Mouse (Mus musculus) thymus, postnatal 36 days (tissue): ENCODE results near the gene Dagla.

ENCODE experiments used
- DNase-seq, 2 experiments: peaks; one replicate each; pipeline ENCODE4 v3.0.0; 2022; ENCODE audit warnings: mixed read lengths in 2 of 2

Gene Dagla

DNA sequence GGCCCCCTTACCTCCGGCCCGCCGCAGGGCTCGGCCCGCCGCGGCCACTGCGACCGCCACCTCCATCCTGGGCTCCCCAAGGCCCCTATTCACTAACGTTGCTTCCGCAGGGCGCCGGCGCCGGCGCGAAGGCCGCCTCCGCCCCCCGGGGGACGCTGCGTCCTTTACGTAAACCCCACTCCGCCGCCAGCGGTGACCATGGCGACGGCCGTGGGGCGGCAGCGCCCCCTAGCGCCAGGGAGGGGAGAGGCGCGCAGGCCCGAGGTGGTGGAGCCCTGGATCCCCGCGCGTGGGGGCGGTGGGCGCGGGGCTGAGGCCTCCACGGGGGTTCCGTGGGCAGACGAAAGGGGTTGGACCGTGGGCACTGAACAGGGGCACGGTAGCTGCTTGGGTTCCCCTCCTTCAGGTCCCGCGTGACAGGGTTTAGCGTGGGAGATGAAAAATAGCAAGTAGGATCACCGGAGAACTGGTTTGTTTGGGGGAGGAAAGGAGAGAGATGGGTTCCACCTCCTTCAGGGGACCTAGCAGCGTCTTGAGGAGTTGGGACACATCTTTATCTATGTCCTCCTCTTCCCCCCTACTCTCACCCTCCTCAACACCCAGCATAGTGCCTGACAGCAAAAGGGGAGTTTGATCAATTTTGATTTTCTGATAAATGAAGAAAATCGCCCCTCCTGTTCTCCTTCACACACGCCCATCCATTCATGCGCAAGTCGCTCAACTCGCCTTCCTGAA is at the start of gene Dagla:
Gene Dagla (minus strand): TSS at position 68 of the 735 bp plus-strand sequence.
- DNase-seq: peak; percentile 58 to 60

DNA sequence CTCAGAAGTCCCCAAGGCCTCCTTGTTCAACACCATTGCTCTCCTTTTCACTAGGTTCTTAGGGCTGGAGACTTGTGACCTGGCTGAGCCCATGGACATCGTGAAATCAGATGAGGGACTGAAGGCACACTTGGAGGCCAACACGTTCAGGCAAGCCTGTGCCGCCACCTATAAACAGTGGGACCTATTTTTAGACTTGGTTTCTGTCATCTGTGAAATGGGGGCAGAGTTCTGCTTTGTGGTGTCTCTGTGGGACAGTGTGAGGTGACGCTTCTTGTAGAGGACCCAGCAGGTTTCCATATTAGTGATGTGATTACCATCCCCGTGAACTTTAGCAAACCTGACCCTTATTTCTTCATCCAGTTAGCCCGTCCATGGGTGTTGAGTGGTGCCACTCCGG is 47.5 kb upstream of the Dagla start:
- DNase-seq: no peak

DNA sequence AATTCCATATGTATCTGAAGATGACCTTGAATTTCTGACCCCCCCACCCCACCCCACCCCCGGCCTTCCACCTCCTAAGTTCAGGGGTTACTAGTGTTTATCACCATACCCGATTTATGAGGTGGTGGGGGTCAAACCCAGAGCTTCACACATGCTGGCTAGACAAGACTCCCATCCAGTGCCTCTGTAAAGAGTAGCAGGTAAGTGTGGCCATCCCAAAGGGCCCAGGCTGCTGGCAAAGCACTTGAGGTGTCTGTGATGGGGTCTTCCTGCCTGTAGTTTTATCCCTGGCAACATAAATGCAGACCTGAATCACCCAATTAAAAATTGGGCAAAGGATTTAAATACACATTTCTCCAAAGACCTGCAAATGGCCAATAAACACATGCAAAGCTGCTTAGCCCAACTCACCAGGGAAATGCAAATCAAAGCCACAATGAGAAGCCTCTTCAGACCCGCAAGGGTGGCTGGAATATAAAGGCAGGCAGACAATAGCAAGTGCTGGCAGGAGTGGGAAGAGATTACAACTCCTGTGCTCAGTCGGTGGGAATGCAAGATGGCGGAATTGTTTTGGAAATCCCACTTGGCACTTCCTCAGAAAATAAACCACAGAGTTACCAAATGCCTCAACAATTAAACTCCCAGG is 43.1 kb upstream of the Dagla start:
- no peak for DNase-seq

DNA sequence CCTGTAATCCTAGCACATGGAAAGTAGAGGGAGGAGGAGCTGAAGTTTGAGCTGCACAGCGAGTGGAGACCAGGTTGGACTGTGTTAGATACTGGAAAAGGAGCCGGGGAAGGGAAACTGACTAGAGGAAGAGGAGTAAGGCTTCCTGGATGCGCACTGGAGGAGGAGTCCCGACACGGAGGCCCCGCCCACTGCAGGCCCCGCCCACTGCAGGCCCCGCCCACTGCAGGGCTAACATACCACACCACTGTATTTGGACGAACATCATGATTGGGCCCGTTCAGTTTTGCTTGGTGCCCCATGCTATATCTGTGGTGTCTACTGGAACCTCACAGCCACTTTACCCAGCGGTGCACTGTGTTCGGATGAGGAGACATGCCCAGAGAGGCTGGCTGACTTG is 41.0 kb upstream of the Dagla start:
- DNase-seq: peak in 1 of 2 experiments; percentile 7

DNA sequence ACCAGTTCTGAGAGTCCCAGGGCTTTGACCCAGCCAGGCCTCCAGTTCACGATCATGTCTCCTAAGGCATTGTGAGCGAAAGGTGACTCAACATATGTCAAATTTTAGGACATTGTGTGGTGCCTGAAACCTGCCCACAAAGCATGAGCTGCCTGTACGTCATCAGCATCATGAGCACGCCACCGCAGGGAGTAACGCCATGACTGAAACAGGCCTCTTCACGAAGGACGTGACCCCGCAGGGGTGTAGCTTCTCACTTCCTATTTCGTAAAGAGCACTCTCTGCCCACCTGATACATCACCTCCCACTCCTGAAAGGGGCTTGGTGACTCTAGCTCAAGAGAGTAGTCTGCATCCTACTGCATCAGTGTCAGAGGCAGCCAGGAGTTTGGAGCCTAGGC is 39.2 kb upstream of the Dagla start:
- no peak for DNase-seq

DNA sequence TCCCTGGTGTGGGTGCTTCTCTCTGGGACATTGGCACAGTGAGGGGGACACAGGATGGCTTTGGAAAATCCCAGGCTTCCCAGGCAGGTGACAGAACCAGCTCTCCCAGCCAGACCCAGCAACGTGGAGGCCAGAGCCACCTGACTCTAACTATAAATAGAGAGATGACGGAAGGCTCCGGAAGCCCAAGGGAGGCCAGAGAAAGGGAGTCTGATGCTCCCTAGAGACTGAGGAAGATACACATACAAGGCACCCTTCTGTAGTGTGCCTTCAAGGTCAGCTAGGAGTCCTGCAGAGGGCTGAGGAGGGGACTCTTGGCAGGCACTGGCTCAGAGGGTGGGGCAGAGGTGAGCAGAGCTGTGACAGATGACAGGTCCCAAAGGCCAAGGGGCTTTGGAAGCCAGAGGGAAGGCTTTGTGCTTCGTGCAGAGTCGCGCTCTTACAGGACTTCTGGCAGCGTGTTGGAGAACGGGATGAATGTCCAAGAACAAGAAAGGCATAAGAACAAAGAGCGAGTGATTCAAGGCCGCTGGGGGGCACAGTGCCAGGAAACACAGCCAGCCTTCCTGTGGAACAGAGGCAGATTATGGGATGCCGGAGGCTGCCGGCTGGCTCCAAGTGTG is 37.3 kb upstream of the Dagla start:
- DNase-seq: no peak

DNA sequence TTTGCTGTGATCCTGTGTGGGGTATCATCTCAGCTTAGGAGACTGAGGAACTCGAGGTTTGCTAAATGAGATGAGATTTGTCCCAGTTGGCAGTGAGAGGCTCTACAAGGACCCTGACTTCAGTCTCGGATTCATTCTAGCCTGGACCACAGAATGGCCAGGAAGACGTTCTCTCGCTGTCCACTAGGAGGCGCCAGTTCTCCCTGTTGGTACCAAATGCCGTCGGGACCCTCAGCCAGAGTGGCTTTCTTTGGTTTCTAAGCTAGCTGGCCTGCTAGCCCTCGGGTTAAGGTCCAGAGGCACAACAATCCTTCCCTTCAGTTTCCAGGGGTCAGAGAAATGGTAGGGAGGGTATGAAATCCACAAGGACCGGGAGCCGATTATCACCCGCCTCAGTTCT is 36.5 kb upstream of the Dagla start:
- peak; percentile 15 to 25 for DNase-seq

DNA sequence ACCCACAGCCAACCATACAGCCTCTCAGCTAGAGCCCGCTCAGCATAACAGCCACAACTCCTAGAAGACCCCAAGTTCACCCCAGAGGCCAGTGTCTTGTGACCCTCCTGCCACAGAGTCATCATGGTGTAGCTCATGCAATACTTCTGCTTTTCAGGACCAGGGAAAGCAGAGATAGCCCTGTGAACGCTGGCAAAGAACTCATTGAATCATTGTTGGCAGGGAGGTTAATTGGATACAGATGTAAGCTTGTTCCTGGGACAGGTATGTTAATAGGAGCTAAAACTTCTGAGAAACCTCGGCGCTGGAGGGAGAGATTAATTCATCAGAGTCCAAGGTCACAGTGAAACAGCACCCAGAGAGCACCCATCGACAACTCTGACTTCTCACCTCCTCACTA is 36.0 kb upstream of the Dagla start:
- no peak for DNase-seq

DNA sequence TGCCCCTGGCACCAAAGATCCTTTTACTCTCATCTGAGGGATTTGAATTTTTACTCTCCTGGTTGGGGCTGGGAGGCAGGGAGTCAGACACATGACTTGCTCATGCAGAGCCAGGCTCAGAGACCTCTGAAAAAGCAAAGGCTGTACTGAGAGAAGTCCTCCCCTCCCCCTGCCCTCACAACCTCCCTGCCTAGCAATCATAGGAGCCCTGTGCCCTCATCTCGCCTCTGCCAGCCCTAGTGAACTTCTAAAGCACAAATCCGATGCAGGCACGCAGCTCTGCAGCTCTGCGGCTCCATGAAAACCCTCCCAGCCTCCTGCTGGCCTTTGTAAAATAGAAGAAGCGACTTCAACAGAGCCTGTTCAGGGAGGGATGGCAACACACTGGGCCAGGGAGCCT is 34.6 kb upstream of the Dagla start:
- DNase-seq: no peak

DNA sequence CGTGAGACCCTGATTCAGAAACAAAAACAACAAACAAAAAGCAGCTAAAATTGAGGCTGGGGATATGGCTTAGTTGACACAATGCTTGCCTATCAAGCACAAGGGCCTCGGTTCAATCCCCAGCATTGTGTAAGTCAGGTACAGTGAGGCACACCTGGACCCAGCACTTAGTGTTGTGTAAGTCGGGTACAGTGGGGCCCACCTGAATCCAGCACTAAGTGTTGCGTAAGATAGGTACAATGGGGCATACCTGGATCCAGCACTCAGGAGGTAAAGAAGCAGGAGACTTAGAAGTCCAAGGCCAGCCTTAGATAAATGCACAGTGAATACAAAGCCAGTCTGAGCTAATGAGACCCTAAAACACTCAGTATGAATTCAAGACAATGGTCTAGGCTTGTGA is 34.0 kb upstream of the Dagla start:
- DNase-seq: no peak

DNA sequence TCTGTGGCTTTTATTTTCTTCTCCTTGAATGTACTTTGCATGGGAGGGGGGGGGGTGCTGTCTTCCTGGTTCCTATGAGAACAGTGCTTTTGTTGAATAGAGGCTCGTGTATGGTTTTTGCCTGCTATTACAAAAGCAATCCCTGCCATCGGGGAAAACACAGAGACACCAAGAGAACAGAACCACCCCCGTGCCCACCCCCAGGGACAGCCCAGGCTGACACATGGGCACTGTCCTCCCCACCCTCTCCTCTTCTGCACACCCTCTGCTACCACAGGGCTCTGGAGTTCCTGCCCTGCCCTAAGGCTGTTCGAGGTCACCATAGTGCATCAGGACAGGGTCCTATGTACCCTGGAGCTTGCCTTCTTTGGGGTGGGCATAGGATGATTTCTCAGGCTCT is 29.8 kb upstream of the Dagla start:
- DNase-seq: no peak

DNA sequence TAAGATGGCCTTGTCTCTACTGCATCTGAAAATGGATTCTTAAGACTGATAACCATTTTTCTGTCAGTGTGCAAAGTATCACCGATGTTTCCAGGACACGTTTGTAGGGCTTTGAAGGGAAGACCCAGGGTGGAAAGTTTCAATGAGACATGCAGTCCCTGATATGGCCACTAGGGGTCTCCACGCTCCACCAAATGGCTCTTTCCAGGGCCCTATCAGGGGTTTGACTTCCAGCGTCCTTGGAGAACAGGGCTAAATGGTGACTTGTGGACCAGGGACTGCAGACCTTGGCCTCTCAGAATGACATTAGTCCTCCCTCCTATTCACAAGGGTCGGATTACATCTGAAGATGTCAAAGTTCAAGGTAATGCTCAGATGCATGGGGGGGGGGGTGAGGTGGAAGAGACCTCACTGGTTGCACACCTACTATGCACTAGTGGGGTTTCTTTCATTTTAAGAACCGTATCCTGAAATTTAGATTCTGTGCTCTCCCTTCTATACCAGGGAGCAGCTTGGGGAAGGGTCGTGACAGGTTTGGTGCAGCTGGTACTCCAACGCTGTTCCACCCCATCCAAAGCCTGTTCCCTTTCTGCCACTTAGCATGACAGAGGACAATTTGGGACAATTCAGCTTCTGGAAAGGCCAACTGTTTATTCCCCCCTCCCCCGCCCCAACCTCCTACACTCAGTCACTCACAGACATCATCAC is 29.0 kb upstream of the Dagla start:
- peak; percentile 11 to 22 for DNase-seq

DNA sequence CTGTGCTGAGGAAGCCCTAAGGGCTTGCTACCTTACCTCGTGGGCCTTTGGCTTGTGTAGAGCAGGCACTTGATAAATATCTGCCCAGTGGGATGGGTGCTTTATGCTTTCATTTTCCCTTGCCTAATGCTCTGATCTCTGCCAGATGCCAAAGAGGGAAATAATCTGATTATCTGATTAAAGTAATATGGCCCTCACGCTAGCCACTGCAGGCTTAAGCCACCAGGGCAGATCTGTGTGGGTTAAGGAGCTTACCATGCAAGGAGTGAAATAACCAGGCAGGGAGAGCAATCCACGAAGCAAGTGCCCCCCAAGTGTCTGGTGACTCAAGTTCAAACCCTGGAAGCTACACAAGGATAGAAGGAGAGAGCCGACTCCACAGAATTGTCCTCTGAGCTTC is 27.0 kb upstream of the Dagla start:
- no peak for DNase-seq

DNA sequence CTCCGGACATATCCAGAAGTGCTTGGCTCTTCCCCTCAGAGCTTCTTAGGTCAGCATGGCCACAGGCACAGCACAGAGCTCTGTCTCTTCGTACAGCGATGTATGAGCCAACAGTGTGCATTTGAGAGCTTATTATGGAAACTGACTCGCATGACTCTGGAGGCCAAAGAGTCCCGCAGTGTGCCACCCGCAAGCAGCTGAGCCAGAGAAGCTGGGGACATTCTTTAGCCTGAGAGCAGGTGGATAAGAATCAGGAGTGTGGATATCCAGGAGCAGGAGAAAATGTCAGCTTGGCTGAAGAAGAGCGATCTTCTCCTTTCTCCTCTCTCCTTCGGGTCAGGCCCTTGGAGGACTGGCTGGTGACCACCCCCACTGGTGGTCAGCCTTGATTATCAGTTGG is 24.4 kb upstream of the Dagla start:
- no peak for DNase-seq

DNA sequence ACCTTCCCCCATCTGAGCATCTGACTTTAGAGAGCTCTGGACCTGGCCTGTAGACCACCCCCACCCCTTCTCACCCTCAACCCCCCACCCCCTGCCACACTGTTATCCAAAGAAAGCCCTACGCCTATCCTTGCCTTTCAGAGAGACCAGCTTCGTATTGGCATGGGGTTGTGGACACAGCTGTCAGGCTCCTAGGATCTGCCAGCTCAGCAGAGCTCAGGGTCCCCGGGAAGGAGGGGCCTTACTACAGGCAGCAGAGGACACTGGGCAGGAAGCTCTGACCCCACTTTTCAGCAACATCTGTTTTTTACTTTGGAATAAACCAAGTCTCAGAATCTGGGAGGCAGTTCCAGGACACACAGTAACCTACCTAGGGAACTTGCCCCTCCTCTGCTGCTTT is 21.9 kb upstream of the Dagla start:
- DNase-seq: no peak

DNA sequence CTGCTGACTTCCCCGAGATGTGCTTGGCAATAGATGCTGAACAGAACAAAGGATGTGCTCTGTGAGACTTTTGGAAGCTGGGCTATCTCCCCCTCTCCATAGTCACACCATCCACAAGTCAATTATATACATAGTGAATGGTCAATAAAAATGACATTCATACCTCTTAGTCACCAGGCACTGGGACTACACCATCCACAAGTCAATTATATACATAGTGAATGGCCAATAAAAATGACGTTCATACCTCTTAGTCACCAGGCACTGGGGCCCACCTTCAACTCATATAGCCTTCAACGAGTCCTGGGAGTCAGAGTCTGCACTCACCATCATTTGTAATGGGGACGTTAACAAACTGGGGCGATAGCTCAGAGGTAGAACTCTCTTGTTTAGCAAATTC is 19.2 kb upstream of the Dagla start:
- no peak for DNase-seq

DNA sequence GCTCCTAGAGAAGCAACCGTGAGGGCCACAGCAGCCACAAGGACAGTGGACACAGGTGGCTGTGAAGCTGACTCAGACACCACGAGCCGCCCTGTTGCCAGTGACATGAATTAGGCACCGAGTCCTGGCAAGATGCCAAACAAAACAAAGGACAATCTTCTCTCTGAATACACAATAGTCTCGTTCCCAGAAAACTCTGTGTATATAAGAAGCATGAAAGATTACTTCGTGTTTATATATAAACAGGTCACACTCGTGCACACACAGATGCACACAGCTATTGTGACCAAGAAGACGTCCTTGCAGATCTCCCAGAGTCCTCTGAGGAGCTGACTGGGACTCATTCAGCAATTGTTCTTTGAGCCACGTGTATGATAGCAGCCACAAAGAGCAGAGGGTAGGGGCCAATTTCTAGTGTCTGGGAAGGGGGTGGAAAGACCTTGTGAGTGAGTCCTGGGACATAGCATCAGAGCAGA is 18.7 kb upstream of the Dagla start:
- no peak for DNase-seq

DNA sequence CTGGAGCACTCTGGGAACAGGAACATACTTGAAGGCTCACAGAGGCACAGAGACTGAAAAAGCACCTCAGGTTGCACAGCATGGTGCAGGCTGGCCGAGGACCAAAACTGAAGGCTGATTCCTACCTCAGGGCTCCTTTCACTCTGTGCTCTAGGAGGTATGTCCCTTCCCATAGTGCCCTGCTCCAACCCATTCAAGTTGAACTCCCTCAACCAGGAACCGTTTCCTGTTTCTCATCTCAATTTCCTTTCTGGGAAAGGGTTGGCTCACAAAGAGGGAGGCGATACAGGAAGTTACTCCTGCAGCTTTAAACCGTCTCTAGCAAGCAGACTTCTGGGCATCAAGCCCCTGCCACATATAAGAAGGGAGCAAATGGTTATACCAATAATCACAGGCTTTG is 13.1 kb upstream of the Dagla start:
- DNase-seq: no peak

DNA sequence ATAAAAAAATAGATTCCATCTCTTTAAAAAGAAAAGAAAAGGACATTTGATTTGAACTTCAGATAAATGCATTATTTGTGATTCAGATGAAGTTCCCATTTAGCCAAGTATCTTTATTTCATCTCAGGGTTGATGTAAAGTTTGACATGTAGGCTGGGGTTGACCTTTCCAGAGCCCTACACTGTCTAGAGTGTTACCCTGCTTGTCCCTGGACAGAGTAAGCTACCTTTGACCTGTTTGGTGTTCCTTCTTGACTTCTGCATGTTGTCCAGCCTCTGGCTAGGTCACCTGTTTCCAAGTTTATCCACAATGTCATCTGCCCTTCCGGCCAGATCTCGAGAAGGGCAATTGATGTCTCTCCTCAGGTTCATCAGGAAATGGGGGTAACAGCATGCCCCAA is 12.7 kb upstream of the Dagla start:
- DNase-seq: no peak

DNA sequence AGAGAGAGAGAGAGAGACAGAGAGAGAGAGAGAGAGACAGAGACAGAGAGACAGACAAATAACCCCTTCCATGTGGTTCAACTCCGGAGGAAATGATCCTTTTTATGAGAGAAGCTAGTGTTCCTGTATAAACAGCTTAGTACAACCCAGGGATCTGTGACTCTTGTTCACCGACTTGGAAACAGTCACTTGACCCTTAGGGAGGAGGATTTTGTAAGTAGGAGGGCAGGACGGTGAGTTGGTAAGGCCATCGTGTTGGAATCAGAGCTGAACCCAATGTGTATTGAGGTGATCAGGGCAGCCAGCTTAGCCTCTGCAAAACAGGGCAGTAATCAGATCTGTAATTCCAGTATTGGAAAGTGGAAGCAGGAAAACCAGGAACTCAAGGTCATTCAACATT is 12.3 kb upstream of the Dagla start:
- no peak for DNase-seq

DNA sequence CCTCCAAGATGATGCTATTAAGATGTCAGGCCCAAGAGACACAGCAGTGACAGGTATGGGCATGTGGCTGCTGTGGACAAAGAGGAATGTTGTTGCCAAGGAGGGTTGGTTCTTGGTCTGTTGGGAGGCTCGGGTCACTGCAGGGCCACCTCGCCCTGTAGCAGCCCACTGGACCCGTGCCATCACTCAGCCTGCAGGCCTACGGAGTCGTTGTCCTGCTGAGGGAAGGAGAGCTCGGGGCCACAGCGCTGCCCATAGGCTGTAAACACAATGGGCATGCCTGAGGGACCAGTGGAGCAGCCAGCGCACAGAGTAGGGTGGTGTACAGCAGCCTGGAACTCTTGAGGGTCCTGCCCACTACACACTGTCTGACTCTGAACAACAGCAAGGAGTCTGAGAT is 7.4 kb upstream of the Dagla start:
- no peak for DNase-seq

DNA sequence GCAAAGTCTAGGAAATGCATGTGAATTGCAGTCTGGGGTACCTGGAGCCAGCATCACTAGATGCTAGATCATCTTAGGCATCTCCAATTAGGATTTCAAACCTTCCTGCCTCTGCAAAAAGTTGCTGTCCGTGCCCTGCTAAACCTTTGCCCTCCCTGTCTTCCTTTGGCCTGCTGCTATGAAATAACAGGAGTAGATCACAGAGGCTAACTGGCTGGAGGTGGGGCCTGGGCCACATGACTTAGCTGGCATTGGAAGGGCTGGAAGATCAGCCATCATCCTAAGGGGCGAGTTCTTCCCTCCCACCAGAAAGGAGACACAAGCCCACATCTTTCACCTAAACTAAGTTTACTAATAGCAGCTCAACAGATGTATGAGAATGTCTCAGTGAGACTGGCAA is 4.3 kb upstream of the Dagla start:
- no peak for DNase-seq

DNA sequence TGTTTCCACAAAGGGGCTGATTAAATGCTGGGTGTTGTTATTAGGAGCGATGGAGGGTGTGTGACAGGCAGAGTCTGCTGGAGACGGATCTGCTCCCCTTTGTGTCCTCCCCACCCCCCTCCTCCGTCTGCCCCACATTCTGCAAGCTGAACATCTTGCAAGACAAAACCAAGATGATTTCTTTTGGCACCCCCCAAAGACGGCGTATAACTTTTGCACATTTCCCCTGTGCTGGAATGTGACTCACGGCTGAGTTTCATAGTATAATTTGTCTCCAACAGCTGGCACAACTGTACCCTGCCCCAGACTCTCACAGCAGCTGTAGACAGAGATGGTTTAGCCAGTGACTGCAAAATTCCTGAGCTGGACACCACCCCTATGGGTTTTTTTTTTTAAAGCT is 3.3 kb upstream of the Dagla start:
- no peak for DNase-seq

DNA sequence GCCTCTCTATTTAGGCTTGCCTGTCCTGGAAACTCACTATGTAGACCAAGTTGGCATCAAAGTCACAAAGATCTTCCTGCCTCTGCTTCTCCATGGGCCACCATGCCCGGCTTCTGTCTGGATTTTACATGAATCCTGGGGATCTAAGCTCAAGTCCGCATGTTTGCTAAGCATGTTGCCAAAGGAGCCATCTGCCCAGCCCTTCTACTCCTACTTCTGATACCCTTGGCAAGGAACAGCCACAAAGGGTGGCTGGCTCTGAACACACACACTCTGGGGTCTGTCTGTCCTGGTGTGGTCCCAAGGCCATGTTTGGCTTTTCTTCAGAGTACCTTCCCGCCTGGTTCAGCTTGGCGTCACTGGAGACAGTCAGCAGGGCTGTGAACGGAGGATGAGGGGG is 2.7 kb upstream of the Dagla start:
- DNase-seq: no peak
